Mouse (Mus musculus) cerebellum, adult 9-10 months (tissue): ENCODE data around the gene Vat1l.

Experiments used
- DNase-seq: peaks from one replicate; pipeline ENCODE4 v3.0.0; 2022

Gene Vat1l

GRCm38 (mm10) chr8:114298253-114298652 lies 92.8 kb downstream of the Vat1l start:
- DNase-seq = no peak

DNA sequence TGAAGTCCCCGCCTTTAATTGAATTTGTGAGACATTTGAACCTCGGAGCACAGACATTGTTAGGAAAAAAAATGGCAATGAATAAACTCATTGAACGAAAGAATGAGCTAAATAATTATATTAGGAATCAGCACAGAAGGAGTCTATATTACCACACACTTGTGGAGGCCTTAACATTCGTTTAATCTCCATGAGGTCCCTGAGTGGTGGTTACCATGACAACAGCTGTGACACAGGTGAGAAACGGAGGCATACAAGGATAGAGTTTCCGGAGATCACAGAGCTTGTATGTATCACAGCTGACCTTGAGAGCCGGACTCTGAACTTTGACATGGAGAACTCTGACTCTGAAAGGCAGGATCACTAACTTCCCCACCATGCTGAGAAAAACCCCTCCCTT lies 94.7 kb downstream of the Vat1l start:
- DNase-seq = no peak

DNA sequence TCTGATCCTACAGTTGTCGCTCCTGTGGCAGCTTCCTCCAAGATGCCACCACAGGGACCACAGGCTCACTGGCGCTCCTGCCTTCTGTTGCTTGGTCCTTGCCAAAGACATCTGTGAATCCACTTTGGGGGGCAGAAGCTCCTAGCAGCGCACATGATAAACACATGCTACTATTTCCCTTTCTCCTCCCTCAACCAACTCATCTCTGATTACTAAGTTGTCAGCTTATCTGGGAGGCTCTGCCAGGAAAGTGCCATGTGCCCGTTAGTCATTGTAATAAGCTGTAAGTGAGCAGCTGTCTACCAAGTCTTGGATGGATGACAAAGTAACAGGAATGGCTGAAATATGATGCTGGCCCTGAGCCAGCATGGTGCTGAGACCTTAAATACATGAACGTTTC lies 100.9 kb downstream of the Vat1l start:
- peak; percentile 62 for DNase-seq

GRCm38 (mm10) chr8:114314669-114315325 lies 109.4 kb downstream of the Vat1l start:
- DNase-seq = peak; percentile 58

DNA sequence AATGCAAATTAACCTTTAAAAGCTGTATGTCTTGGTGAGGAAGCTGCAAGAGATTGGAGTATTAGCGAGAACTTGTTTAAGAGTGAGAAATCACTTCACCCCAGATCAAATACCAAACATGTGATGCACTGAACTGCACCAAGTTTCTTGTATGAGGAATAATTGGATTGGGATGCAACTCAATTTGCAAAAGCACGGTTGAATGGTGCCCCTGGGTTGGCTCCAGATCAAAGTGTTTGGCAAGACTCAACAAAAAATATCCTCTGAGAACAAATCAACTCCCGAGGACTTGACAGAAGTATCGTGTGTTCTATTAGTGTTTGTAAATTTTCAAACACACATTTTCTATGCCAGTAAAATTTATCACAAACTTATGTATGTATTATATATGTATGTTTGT lies 112.7 kb downstream of the Vat1l start:
- no peak for DNase-seq

DNA sequence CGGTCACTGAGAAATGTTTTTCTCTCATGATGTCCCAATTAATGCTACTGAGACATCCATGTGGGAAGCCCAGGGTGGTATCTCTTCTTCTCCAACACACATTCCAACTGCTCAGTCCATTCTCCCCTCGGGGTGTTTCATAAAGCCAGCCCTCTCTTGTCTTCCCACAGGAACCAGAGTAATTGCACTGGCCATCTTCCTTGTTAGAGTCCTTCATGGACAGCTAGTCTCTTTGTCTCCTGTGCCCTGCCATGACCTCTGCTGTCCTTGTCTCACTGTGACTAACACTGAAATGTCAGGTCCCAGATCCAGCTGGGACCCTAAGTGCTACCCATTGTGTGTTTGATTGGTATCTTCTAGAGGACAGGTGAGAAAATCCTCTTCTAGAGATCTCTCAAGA lies 116.7 kb downstream of the Vat1l start:
- DNase-seq = no peak

DNA sequence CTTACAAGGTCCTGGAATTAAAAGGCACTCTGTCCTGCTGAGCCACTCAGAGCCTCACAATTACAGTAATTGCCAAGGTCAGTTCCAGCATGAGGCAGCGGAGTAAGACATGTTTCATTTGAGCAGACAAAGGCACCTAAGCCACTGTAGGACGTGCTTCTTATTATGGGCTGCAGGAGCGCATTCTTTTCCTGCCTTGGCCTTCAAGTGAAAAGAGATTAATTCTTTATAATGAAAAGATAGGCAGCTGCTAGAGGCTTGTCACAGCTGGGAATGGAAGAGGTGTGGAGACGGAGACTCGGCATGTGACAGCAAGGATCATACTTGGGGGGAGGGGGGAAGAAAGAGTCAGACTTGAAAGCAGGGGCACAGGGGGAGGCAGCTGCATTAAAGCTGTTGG lies 126.5 kb downstream of the Vat1l start:
- no peak for DNase-seq

DNA sequence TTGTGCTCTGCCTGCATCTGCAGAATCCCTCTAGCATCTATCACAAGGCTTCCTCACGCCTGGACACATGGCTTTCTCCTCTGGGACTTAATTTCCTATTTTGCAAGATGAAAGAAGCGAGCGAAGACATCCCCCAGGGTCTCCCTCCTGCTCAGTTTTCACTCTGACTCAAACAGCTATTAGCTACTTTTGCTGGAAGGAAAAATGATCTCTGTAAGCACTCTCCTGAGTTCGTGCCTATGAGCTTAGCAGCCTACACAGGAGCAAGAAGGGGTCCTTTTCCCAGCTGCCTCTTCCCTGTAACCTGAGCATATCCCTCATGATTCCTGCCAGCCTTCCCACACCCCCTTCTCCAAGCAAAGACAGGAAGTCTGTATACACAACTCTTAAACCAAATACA lies 127.5 kb downstream of the Vat1l start:
- no peak for DNase-seq

GRCm38 (mm10) chr8:114335721-114336120 lies 130.3 kb downstream of the Vat1l start:
- DNase-seq = no peak

- no peak for DNase-seq
Observed at GRCm38 (mm10) chr8:114342276-114342675, 136.9 kb downstream of the Vat1l start.

- DNase-seq = no peak
Observed at GRCm38 (mm10) chr8:114344789-114345188, 139.4 kb downstream of the Vat1l start.

GRCm38 (mm10) chr8:114346045-114346444 lies 140.6 kb downstream of the Vat1l start:
- peak; percentile 49 for DNase-seq

DNA sequence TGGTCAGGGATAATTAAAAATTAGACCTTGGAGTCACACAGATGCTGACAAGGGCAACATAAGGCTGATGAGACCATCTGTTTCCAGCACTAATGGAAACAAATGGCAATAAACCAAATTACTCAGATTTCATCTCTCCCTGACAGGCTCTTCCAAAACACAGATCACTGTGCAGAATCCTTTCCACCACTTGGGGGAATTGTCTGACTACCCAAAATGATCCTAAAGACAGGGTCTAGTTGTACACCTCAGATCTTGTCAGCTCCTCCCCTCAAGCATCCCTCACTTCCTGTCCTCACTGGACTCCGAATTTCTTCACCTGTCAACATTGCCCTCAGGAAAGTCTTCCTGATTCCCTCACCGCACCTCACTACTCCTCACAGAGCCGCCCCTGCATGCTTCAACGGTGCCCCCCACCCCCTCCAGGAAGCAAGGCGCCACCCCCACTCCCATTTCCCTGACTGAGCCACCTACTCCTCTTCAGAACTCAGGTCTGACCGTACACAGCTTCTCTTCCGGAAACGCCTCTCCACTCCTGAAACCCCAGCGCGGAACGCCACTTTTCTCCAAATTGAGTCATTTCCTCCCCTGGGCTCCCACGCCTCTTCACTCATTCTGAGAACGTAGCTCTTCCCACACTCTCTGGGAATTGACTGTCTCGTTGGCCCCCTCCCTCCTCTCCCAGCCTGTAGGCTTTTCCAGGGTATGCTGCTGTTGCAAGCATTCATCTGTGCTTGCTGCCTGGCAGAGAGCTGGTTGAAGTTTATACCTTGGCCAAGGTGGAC lies 146.4 kb downstream of the Vat1l start:
- DNase-seq = peak; percentile 54

GRCm38 (mm10) chr8:114360506-114360905 lies 155.1 kb downstream of the Vat1l start:
- DNase-seq = no peak

- no peak for DNase-seq
Observed at GRCm38 (mm10) chr8:114363167-114363566, 157.8 kb downstream of the Vat1l start.

DNA sequence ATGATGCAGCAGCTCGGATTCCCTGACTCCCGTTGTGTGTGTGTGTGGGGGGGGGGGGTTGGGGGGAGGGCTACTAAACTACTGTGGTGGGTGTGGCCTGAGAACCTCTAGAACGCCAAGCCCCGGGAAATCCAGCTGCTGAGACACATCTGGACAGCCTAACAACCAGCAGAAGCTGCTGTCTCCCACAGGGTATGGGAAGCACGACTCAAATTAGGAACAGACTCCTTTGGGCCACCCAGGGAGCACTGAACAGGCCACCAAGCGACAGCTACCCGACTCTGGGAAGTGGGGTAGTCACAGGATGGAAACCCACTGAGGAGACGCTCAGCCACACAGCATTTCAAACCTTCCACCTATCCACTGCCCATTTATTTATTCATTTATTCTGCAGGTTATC lies 158.2 kb downstream of the Vat1l start:
- no peak for DNase-seq

DNA sequence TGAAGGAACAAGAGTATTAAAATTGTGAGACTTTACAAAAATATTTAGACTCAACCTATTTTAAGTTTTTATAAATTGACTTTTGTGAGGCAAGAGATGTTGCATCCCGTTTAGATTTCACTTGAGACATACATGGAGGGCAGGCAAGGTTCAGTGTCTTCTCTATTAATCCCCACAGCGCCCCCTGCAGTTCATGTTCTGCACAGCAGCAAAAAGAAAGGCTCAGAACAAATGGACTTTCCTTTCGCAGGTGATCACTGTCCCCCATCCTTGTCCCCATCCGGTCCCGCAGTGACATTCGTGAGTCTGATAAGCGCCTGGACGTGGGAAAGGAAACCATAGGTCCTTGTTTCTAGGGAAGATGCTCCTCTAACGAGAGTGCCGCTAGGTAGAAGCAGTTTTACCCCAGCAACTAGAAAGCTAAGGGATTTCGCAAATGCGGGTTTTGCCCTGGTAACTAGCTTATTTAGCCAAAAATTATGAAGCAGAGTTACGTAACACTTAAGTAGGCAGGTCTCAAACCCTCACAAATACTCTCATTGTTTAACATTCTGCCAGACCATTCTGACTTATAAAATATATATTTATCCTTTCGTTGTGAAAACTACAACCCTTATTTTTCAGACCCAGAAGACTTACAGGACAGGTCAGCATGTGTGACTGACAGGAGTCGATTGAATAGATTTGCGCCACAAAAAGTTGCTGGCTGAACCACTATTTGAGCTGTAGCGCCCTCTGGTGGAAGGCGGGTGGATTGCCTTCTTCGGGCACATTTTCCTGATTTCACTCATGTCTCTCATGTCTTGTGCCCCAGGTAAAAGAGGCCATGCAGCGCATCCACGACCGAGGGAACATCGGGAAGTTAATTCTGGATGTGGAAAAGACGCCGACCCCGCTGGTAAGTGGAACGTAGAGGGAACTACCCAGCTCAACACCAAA lies 163.9 kb downstream of the Vat1l start:
- DNase-seq = peak; percentile 93

GRCm38 (mm10) chr8:114374390-114374789 lies 169.0 kb downstream of the Vat1l start:
- no peak for DNase-seq

DNA sequence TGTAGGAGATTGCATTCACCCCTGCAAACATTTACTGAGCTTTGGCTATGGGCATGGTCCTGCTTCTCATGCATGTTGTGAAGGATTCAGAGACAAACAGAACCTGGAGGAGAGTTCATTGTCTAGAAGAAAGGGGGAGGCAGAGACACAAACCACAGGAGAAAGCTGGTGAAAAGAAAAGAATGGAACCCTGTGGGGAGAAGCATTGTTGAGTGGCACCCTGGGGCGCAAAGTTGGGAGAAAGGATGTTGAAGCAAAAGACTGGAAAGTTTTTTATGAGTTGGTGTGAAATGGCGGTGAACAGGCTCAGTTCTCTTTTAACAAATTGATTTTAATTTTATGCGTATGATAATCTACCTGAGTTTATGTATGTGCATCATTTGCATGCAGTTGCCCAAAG lies 178.8 kb downstream of the Vat1l start:
- no peak for DNase-seq

DNA sequence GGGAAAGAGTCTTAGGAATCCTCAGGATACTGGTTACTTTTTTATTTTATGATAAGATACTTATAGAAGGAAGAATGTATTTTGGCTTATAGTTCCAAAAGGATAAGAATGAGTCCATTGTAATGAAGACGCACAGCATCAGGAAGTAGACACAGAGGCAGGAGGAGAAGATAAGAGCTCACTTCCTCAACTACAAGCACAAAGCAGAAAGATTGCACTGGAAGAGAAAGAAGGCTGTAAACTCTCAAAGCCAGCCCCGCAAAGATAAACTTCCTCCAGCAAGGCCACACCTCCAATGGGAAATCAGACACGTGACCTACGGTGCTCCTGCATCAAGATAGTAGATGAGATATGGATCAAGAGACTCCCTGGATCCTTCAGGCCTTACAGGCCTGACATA lies 182.1 kb downstream of the Vat1l start:
- DNase-seq = no peak

GRCm38 (mm10) chr8:114390465-114391254 lies 185.2 kb downstream of the Vat1l start:
- DNase-seq = no peak

DNA sequence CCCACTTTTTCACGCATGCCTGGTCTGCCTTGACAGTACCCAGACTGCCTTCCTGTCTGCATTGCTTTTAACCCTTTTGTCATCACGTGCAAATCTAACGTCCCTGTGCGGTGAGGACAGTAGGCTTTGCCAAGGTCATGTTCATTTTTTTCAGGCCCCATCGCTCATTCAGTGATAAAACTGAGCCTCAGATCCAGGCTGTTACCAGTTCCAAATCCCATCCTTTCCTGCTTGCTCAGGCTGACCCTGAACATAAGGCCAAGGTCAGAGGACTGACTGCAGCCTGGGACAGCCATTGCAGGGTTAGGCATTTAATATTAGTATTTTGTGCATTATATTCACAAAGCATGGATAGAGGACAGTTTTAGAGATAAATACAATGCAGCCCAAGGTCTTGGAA lies 192.9 kb downstream of the Vat1l start:
- DNase-seq = no peak

GRCm38 (mm10) chr8:114399273-114399672 lies 193.9 kb downstream of the Vat1l start:
- no peak for DNase-seq
